Mouse (Mus musculus) thymus, adult 2 months (tissue): ENCODE results near the gene Aloxe3. TPM values are rescaled to one million over a fixed set of nuclear protein-coding genes. Genes with fewer than 3 reads are reported as not detected.

Experiments
- DNase-seq: peaks from one replicate; pipeline ENCODE4 v3.0.0; 2021
- H3K27ac ChIP-seq: fragments of 200-500 bp; 2 replicates; pipeline ENCODE4 v1.5.1; 2012; ENCODE audit warnings: low read length, control low read depth; ENCODE audit not compliant: control insufficient read depth, insufficient read depth
- H3K27me3 ChIP-seq: fragments of 200-500 bp; 2 replicates; pipeline ENCODE4 v1.6.1; 2012; ENCODE audit warnings: mild to moderate bottlenecking, low read length, moderate library complexity, mixed read lengths; ENCODE audit not compliant: control insufficient read depth, insufficient read depth
- H3K36me3 ChIP-seq: fragments of 200-500 bp; 2 replicates; pipeline ENCODE4 v1.6.1; 2012; ENCODE audit warnings: mild to moderate bottlenecking, low read length, moderate library complexity; ENCODE audit not compliant: control insufficient read depth, insufficient read depth
- H3K4me1 ChIP-seq: fragments of 200-500 bp; replicated peaks from 2 replicates; pipeline ENCODE4 v1.6.1; 2012; ENCODE audit warnings: low read length; ENCODE audit not compliant: control insufficient read depth, insufficient read depth
- H3K4me3 ChIP-seq: fragments of 200-500 bp; 2 replicates; pipeline ENCODE4 v1.5.1; 2012; ENCODE audit warnings: mild to moderate bottlenecking, low read length, control low read depth, moderate library complexity; ENCODE audit not compliant: control insufficient read depth, insufficient read depth
- CTCF ChIP-seq: fragments of 200-500 bp; IDR thresholded peaks from 2 replicates; pipeline ENCODE4 v1.5.1; 2012; ENCODE audit warnings: mild to moderate bottlenecking, control low read depth, low read length, moderate library complexity, borderline replicate concordance; ENCODE audit not compliant: control insufficient read depth, poor library complexity, insufficient read depth; ENCODE audit errors: extremely low read depth
- POLR2A ChIP-seq: fragments of 200-500 bp; IDR thresholded peaks from 2 replicates; pipeline ENCODE4 v1.6.1; 2012; ENCODE audit warnings: mild to moderate bottlenecking, low read length, control low read depth, moderate library complexity; ENCODE audit not compliant: control insufficient read depth, poor library complexity, insufficient read depth; ENCODE audit errors: extremely low read depth
- WGBS: fragments of 180-500 bp; shearing (Covaris S2); methylation state at CpG from one replicate; pipeline ENCODE4 v1.1.7; 2018; 5-methylcytosine and 5-hydroxymethylcytosine counted together
- polyA plus RNA-seq: library from polyadenylated mRNA; depleted of rRNA; stranded (reverse); fragments of >200 nt; gene quantifications from 2 replicates; pipeline ENCODE4 v1.2.3, GENCODE M21; 2012

Aloxe3 gene
- polyA plus RNA-seq, 1 experiment = 2.0 TPM

- H3K4me1 ChIP-seq = peaks cover 13% of the 10 kb centered on the region
- WGBS = 91% methylated on average over 3 of the region's 3 CpGs
- DNase-seq = no peak
- H3K4me3 ChIP-seq = no peak overlapping the region
- H3K27me3 ChIP-seq = no peaks in the 10 kb centered on the region
- no peak overlapping the region for H3K27ac ChIP-seq
- TF ChIP-seq POLR2A = no peak
- no peak for TF ChIP-seq CTCF
- no peaks in the 10 kb centered on the region for H3K36me3 ChIP-seq
Measured at GRCm38 (mm10) chr11:69114621-69115020, 11.1 kb upstream of the Aloxe3 start.

DNA sequence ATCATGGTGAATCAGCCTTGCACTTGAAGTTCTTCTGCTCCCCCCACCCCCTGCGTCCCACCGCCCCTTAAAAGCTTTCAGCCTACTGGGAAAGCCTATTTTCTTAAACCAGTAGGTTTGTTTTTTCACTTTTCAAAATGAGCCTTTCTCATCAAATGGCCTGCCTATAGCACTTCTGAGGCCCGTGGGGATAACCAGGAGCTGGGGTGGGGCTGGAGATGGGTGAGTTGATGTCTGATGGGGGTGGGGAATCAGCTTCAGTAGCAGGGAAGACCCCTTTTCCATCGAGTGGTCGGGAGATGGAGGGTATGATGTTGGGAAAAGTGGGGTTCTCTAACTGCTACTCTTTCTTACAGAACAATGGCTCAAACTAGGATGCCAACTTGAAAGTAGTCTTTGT lies 8.9 kb upstream of the Aloxe3 start:
- Histone ChIP-seq H3K27ac (no peak overlapping the region), H3K4me3 (no peak overlapping the region), H3K27me3 (peaks cover 8% of the 10 kb centered on the region; the same call in 1 of the 2 replicates), H3K36me3 (no peaks in the 10 kb centered on the region), H3K4me1 (peaks cover 31% of the 10 kb centered on the region)
- 87% methylated on average over 5 of the region's 5 CpGs for WGBS
- TF ChIP-seq CTCF (no peak), POLR2A (no peak)
- DNase-seq = no peak

DNA sequence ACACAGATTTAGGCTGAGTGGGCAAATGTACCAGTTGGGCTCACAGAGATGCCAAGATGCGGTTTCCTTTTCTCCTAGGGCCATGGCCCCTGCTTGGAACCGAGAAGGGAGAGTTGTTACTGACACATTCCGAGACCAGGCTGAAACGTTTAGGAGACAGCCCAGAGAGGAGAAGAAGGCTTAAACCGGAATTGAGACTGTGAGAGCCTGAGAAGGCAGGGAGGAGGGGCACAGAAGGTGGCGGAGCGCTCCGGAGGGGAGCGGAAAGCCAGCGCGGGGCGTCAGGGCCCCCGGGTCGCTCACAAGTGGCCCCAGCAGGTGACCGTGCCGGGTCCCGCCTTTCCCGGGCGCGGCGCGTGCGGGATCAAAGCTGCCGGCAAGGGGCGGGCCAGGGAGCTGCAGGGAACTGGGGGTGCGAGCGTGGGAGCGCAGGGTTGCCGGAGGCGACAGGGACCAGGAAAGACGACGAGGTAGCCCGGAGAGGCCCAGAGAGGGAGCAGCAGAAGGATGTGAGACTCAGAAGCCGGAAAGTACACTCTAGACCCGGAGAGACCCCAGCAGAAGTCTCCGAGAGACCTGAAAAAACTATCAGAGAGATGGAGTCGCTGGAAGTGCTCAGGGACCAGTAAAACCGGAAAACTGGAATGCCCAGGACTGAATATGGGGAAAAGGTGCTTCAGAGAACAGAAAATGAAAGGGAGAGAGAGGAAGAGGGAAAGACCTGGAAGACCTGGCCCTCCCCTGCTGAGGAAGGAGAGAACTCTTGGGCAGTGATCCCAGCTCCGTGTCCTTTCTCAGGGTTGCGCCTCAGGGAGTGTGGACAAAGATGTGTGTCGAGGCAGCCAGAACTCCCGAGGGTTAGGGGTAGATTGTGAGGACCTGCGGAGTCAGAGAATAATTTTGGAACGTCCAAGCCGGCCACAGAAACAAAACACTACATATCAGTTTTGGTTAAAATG lies 7.7 kb upstream of the Aloxe3 start:
- Histone ChIP-seq H3K4me3 (peak overlapping the region; percentile 92), H3K36me3 (no peaks in the 10 kb centered on the region)

GRCm38 (mm10) chr11:69118765-69119164 lies 6.9 kb upstream of the Aloxe3 start:
- no peak for TF ChIP-seq POLR2A
- no peak for TF ChIP-seq CTCF
- Histone ChIP-seq H3K27ac (no peak overlapping the region), H3K36me3 (no peaks in the 10 kb centered on the region), H3K4me1 (peaks cover 40% of the 10 kb centered on the region), H3K27me3 (peaks cover 13% of the 10 kb centered on the region), H3K4me3 (no peak overlapping the region)
- 5% methylated on average over 15 of the region's 15 CpGs for WGBS
- peak; percentile 89 for DNase-seq

More for the DNA sequence above, 7.7 kb upstream of the Aloxe3 start:
- TF ChIP-seq CTCF (no peak), POLR2A (no peak)
- H3K27me3 ChIP-seq = peaks cover 13% of the 10 kb centered on the region
- peak overlapping the region; percentile 14; the same call in 1 of the 2 replicates for H3K27ac ChIP-seq
- under 1% methylated on average over 45 of the region's 45 CpGs for WGBS
- H3K4me1 ChIP-seq = peaks cover 35% of the 10 kb centered on the region
- peak; percentile 76 for DNase-seq

DNA sequence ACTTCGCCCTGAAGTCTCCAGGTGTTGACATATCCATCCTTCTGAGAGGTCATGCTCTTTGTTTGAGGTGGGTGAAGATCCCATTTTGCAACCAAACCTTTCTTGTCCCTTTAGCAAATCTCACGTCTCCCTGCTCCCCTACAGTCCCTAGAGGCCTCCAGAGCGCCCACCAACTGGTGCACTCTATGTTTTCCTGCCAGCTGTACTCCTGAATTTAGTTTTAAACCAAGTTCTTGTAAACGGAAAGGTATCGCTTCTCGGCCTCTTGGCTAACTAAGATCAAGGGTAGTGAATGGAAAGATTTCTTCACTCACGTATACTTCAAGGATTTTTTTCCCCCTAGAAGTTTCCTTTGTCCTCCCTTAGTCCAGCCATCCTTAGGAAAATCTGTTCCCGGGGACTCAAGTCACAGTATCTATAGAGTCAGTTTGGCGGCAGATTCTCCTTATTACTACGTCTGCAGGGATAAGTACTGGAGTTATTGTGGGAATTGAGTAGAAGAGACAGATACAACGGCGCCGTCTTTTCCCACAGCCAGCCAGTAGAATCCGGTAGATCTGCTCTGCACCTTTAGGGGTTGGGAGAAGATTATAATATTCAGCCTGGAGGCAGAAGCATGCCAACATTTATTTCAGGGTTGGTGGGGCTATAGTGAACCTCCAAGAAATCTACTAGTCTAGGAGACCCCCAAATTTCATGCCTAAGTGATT lies 6.1 kb upstream of the Aloxe3 start:
- H3K4me3 ChIP-seq = no peak overlapping the region
- 80% methylated on average over 14 of the region's 14 CpGs for WGBS
- H3K36me3 ChIP-seq = no peaks in the 10 kb centered on the region
- H3K27me3 ChIP-seq = peaks cover 13% of the 10 kb centered on the region
- no peak for DNase-seq
- peaks cover 40% of the 10 kb centered on the region for H3K4me1 ChIP-seq
- H3K27ac ChIP-seq = no peak overlapping the region
- no peak for TF ChIP-seq POLR2A
- TF ChIP-seq CTCF = no peak

- Histone ChIP-seq H3K27me3 (peaks cover 13% of the 10 kb centered on the region), H3K36me3 (no peaks in the 10 kb centered on the region), H3K4me3 (peak within 1 kb of the TSS; percentile 77), H3K4me1 (peaks cover 40% of the 10 kb centered on the region), H3K27ac (no peak within 1 kb of the TSS)
- 7% methylated on average over 27 of the region's 27 CpGs for WGBS
- no peak for TF ChIP-seq CTCF
- TF ChIP-seq POLR2A = no peak
- DNase-seq = no peak
Measured at GRCm38 (mm10) chr11:69120221-69121000, 5.3 kb upstream of the Aloxe3 start, which contains the start of gene Hes7. Gene Hes7 (plus strand): TSS chr11:69120404.
